Mouse (Mus musculus): ENCODE measurements at regions not wholly inside any gene's neighbourhood (a gene's known extent, or its start where the extent isn't known, plus 50 kb on each side); places are given as distances from the start of the nearest gene placed in this dataset.

DNA sequence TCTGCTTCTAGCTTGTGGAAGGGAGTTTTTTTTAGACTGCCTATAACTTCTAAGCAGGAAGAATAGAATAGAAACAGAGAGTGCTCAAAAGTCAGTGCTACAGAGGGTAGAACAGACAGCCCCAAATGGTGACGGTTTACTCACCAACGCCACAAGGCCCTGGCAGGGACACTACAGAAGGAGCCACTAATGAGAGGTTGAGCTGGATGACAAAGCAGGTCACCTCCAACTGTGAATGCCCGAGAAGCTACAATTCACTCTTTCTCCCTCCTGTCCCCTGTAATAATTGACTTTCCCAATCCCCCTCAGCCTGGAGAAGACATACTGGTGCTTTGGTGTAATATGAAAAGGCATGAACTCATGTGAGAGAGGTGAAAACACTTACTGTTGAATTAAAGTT, 106.5 kb upstream of the Arl4c start:
- no peak for DNase-seq (ENCODE audit: low spot score in 2 of 2)

DNA sequence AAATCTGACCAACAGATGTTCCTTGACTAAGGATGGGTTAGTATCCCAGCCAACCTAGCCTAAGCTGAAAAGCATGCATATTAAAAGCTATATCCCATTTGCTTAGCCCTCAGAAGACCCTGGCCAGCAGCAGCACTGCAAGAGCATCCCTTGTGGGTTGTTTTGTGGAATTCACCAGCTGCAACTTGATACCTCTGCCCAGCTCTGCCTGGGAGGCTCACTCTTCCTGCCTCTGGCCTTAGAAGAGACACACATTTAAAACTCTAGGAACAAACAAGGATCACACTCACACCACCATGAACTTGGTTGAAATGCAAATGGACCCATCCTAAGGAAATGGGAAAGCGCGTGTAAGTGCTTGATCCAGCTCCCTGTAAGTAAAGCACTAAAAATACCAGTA, 107.7 kb upstream of the Arl4c start:
- no peak for DNase-seq (ENCODE audit: low spot score in 2 of 2)

DNA sequence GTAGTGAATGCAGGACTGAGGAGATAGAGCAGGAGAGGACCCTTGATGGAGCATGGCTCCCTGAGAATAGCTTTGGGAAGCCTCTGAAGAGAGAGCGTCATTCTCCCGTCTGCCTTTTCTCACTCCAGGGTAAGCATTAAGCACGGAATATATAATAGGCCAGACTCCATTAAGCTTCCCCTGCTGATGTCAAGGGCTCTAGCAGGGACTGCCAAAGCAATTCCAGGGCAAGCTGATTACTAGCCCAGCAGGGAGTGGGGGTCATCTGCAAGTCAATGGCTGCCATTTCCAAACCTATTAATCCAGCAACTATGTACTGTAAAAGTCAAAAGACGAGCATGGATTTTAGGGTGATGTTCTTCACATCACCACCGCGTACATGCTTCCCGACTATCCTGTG, 111.2 kb upstream of the Arl4c start:
- no peak for DNase-seq (ENCODE audit: low spot score in 2 of 2)

DNA sequence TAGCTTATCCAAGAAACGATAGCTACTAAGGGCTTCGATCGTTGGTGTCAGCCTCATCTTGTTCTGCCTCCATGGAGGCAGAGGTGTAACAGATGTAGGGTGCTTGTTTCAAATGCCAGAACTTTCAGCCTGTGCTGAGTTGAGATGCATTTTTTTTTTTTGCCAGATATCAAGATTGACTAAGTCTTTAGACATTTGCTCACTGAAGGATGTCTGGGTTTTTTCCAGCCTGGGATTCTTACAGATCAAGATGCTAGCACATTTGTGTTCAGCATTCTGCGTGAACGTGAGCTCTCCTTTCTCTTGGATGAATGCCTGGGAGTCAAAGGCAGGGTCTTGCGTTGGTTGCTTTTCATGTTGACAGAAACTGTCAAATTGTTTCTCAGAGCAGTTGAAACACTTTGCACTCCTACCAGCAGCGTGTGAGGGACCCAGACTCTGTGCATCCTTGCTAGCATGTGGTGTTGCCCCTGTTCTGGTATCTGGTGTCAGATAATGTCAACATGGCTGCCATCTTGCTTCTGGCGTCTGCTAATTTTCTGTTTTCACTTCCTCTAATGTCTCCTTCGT, 114.4 kb upstream of the Arl4c start:
- no peak for DNase-seq (ENCODE audit: low spot score in 2 of 2)

DNA sequence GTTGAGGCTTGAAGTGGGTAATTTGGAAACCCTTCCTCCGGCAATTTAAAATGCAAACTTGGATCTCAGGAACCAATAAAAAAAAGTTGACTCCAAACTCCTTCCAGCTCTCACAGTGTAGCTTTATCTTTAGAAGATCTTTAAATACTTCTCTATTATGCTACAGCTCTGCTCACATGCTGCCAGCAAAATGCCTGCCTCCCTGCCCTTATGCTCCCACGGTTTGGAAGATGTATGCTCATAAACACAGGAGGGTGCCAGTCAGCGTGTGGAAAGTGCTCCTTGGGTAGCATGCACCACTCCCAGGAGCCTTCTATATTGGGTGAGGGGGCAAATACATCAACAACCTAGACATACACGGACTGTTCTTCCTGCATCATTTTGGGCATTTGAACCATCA, 123.2 kb upstream of the Arl4c start:
- no peak for DNase-seq (ENCODE audit: low spot score in 2 of 2)

DNA sequence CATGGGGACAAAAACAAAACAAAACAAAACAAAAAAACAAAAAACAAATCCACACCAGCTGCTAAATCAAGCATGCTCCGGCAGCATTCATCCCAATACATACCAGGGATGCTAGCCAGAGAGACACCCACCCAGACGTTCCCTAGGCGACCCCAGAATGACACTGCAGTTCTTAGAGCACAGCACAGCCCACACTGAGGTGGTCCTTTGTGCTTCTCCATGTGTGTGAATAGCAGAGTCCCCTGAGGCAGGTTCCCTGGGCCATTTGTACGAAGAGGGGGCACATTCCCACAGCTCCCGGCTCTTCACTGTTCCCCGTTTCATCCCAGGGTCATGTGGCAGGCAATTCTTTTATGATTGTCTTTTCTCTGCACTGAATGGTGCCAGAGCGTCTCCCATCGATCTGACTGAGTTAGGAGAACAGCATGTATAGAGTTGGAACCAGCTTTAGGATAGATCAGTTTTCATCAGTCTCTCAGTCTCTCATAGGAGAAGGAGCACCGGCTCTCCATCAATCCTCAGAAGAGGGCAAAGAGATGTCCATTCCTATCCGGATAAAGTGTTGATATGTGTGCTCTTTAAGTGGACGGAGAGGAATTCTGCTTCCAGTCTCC, 136.7 kb upstream of the Arl4c start:
- no peak for DNase-seq (ENCODE audit: low spot score in 2 of 2)

DNA sequence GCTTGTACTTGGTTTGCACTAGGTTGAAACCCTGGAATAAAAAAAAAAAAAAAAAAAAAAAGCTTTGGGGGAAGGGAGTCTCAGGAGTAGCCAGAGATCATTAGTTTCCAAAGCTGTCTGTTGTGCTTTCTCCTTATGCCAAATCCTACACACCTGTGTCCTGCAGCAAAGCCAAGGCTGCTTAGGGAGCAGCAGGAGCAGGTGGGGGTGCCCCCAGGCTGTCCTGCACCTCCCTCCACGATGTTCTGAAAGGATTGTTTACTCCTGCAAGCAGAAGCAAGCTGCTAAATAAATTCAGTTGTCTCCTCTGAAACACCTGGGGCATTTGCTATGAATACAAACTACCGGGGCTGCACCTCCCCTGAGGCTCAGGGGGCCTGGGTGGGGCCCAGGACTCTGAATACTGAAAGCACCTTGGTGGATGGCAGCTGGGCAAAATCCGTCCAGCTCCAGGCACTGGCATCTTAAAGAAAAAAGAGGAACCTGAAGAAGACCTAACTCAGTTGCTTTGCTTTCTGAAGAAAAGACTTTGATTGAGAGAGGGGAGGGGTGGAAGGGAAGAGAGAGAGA, 137.5 kb upstream of the Arl4c start:
- no peak for DNase-seq (ENCODE audit: low spot score in 2 of 2)

DNA sequence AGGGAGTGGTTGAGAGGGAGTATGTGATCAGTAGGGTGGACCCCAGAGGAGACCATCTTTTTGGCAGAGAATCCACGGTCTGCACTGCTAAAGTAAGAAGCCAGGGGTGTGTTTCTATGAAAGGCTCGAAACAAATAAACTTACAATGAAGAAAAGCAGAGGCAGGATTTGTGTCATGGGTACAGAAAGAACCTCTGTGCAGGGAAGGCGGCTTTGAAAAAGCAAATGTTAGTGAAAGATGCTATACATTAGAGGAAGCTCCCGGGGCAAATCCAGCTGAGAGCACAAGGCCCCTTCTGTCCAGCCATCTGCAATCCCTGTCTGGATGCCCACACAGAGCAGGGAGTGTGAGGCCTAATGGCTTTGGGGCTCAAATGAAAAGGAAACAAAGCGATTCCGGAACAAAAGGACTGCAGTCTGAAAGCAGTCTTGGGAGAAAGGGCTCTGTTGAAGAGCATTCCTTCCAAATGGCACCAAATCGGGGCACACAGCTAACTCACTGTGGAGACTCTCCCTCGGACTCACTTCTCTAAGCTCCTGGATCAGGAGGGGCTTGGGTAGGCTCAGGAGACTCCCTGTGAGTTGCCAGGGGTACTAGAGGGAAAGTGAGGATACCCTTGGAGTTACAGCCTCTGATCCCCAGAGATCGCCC, 138.1 kb upstream of the Arl4c start:
- DNase-seq (ENCODE audit: low spot score in 2 of 2) = no peak

DNA sequence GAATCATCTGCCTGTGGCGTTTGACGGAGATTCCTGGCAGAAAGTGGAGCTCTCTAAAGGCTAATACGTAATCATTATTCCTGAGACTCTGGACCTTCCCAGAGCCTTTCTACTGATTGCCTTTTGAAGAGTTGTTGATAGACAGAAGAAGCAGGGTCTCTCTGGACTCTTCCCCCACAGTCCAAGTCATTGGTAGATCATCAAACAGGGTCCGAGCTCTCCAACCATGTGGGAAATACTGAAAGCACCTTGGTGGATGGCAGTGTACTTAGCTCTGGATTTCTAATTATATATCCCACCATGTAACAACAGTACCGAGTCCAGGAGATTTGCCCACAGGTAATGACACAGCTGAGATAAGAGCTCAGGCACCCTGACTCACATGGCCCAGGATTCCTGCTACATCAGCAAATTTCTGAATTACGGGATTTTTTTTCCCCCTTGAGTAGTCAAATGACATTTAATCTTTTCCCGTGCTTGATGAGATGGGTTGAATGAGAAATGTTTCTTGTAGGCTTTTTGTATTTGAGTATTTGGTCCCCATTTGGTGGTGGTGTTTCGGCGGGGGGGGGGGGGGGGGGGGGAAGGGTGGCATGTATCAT, 139.1 kb upstream of the Arl4c start:
- no peak for DNase-seq (ENCODE audit: low spot score in 2 of 2)

DNA sequence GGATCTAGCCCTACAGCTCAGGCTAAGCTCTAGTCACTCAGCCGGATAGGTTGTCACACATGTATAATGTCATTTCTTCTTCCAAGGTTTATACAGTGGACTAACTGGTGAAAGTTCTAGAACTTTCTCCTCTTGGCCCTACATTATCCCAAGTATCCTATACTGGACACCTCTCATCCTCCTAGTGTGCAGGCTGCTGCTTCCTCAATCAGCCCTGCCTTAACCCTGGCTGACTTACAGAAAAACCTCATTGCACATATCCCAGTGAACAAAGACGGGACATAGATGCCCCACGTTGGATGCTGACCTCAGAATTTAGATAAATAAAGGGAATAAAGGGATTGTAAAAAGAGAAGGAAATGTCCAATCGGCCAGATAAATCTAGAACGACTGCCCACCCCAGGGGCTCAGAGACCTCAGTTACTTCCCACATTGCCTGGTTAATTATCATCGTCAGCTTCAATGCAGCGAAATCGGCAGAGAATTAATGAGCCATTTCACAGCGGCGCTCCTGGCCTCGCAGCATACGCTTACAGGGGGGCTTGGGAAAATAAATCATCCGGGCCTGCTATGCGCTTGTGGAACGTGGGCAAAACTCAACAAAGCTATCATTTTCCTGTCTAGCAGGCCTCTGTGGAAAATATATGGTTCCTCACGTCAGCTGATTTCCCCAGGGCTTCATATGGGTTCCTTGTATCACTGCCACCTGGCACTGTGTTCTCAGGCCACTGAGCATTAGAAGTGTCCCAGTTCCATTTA, 145.5 kb upstream of the Arl4c start:
- DNase-seq (ENCODE audit: low spot score in 2 of 2) = no peak

DNA sequence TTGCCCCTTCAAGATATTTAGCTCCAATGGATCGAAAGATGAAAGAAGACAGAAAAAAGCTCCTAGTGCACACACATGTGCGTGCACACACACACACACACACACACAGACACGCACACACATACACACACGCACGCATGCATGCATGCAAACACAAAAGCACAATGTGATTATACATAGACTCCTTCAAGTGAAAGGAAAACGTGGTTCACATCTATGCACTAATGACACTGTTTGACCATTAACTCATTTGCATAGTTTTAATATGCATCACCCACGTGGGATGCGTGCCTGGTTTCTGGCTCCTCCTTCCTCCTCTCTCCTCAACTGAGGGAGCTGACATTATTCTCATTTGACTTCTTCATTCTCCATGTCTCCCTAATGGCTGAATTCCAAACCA, 146.2 kb upstream of the Arl4c start:
- DNase-seq (ENCODE audit: low spot score in 2 of 2) = no peak

DNA sequence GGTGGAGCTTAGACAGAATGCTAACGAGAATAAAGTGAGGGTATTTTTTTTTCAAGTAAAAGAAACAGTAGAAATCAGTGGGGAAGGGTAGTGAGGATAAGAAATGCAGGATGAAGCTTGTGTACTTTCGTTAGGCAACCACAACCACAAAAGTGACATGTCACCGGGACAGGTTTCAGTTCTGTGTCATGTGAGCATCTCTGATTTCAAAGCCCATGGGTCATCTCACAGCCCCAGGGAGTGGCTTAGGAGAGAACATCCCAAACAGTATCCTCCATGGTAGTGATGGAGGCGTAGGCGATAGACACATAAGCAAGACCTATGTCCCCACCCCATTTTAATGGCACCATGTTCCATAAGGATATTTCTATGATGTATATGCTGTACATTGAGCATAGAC, 147.4 kb upstream of the Arl4c start:
- DNase-seq (ENCODE audit: low spot score in 2 of 2) = no peak

DNA sequence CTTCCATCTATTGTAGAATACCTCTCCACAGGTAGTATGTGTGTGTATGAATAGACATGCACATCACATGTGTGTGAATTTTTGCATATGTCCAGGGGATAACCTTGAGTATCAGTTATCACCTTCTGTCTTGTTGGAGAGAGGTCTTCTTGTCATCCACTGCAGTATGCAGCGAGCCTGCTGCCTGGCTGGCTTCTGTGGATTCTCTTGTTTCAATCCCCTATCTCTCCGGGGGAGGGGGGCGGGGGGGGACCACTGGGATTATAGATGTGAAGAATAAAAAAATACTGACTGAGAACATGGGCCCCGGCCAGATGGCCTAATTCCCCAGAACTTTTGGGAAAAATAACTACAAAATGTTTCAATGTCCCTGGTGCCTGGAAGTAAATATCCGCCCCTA, 149.9 kb upstream of the Arl4c start:
- DNase-seq (ENCODE audit: low spot score in 2 of 2) = no peak

DNA sequence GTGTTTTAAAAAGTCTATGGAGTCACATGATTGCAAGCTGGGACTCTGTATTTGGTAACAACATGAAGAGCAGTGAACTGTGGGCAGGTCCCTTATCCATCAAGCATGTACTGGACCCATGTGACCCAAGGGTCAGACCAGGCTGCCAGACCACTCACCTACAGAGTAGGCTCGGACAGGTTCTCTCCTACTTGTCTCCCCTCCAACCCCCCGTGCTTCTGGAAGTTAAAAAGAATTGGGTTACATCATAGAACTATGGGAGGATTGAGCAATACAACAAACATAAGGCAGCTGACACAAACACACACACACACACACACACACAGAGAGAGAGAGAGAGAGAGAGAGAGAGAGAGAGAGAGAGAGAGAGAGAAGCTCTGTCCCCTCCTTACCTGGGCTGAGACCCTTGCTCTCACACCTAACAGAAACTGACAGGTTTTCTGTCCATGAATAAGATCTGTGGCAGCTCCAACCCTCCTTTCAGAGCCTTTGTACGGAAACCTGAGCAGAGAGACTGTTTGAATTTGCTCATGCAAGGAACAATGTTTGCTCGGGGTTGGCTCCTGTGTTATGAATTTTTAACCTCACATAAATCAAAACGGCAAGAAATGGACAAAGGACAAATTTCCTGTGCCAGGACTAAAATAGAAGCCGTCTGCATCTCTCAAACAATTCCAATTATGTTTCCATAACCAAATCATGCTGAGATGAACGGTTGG, 159.0 kb upstream of the Arl4c start:
- no peak for DNase-seq (ENCODE audit: low spot score in 2 of 2)

DNA sequence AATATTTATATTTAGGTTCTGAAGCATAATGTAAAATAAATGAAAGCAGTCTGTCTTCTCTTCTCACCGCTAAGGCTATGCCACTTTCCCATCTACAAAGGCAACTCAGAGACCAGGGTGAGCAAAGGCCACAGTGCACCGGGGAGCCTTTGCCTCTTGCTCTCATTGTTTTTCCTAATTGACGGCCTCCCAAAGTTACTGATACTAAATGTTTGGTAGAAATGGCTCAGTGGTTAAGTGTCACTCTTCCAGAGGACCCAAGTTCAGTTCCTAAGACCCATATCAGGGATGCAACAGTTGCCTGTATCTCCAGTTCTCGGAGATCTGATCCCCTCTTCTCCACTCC, 159.5 kb upstream of the Arl4c start:
- no peak for DNase-seq (ENCODE audit: low spot score in 2 of 2)

DNA sequence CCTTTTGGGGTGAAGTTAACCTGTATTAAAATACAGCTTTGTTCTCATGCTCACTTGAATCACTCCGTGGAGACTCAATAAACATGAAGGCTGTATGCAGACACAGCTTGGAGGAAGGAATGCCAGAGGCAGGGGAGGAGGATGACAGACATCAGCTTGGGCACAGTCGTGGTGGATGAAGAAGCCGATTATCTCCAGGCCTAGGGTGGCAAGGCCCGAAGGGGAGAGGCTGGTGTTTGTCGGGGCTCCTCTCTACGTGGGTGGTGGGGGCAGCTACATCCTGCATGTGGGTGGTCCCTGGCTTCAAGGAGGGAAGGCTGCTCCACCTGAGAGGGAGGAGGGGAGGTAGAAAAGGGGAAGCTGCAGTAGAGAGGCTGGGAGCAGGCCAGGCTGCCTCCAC, 163.4 kb upstream of the Arl4c start:
- no peak for DNase-seq (ENCODE audit: low spot score in 2 of 2)

DNA sequence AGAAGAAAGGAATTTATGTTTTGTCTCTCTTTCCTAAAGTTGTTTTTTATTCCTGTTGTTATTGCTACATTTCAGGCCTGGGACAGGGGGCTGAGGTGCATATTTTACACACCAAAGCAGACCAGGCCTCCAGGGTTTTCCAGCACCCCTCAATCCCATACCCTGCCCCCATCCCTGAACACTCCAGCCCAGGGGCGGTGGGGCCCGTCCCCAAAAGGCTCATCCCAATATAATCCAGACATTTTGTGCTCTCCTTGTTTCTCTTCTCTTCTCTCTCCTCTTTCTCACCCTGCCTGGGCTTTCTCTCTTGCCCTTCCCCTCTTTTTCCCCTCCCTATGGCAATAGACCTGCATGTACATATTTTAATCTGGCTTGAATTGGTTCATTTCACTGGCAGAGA, 164.6 kb upstream of the Arl4c start:
- DNase-seq (ENCODE audit: low spot score in 2 of 2) = no peak

DNA sequence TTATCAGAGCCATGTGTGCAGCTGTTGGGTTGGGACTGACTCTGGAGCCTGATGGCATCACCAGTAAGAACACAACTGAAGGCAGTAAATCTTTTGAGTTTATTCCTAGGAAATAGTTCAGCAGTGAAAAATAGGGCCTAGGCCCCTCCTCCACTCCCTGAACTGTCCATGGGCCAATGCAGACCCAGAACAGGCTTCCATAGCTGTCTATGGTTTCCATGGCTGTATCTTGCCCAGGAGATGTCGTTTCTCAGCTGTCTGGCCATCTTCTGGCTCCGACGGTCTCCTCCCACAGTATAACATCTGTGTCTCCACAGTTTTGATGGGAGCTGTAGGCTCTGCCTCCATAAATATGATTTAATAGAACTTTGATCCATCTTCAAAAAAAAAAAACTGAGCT, 165.1 kb upstream of the Arl4c start:
- DNase-seq (ENCODE audit: low spot score in 2 of 2) = no peak

DNA sequence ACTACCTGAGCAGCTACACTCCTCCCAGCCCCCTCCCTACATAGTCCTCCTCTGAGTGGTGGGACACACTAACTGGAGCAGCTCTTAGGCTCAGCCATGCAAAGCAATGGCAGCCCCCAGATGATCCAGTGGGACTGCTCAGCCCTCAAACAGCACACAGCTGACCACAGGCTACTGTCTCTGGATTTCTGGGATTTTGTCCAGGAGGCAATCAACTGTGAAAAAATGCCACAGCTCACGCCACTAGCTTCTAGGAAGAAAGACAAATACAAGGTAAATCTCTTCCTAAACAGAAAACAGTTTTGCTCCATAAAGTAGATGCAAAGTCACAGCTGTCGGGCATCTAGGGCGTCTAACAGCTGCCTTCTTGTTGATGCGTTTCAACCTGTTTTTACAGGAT, 167.9 kb upstream of the Arl4c start:
- no peak for DNase-seq (ENCODE audit: low spot score in 2 of 2)

DNA sequence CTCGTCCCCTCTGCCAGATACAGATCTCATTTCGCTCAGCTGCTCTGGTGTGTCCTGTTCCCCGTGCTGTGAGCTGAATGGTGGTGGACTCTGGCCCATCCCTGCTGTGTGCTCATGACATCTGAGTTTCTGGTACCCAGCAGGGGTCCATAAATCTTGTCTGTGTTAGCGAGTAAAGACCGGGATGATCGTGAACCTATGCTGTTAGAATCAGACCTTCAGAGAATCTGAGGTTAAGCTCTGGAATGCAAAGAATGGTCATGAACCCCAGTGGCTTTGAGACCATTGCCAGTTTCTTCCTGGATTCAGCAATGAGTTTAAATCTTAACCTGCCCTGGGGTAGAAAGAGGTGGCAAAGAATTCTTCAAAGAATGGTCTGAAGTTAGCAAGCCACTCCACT, 173.3 kb upstream of the Arl4c start:
- no peak for DNase-seq (ENCODE audit: low spot score in 2 of 2)

DNA sequence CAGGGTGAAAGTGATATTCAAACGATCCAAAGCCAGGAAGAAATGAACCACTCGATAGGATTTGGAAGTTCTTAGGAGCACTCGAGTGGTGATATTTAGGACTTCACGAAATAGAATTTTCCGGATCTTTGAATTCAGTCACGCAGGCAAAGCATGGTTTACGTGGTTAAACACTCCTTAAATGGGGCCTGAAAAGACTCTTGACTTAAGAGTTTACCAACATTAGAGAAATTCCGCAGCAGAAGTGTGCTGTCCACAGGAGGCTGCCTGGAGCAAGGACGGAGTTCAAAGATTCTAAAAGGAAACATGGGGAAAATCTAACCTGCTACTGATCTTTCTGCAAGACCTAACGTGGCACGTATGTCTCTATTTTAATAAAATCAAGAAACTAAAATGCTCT, 175.4 kb upstream of the Arl4c start:
- no peak for DNase-seq (ENCODE audit: low spot score in 2 of 2)

Measured in adrenal gland, postnatal 4 days (tissue).